Mouse (Mus musculus): Measurements from ENCODE around the gene Wwtr1. TPM values are rescaled to one million over a fixed set of nuclear protein-coding genes. Genes with fewer than 3 reads are reported as not detected.

Gene Wwtr1
- polyA plus RNA-seq, 1 experiment from 2014 or later, result 29.9 TPM

DNA sequence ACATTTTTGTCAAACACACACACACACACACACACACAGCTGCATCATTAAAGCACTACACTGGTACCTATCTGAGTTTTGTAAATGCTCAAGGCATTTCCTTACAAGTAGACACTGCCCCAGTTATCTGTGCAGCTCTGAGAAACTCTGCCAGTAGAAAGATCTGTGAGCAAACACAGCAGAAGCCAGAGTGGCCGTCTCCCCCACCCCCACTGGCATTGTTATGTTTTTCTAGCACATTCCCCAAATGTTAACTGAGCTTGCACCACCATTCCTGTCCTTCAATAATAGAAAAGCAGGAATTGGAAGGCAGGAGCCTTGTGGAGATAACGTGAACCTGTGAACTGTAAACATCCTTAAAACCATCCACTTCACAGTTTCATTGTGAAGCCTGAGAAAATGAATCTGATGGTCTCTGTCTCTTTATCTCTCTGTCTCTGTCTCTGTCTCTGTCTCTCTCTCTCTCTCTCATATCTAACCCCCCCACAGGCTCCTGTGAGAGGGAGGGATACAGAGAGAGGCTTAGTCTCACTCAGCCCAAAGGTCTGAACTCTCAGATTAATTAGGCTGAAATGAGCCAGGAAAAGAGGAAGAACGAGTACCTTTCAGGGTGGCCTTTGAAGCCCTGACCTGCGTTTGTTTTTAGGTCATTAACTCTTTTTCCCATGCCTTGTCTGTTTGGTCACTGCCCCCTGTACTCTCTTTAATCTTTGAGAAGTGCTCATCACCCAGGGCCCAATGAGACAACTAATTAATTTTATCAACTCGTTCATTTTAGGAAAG lies 146.8 kb downstream of the Wwtr1 start:
- WGBS, result 9% methylated on average over 5 of the region's 5 CpGs
- Histone ChIP-seq H3K9ac (ENCODE audit: low read length) (no peak overlapping the region), H3K4me1 (replicated peaks; ENCODE audit: control insufficient read depth, insufficient read depth, low read length) (peaks cover 5% of the 10 kb centered on the region)

DNA sequence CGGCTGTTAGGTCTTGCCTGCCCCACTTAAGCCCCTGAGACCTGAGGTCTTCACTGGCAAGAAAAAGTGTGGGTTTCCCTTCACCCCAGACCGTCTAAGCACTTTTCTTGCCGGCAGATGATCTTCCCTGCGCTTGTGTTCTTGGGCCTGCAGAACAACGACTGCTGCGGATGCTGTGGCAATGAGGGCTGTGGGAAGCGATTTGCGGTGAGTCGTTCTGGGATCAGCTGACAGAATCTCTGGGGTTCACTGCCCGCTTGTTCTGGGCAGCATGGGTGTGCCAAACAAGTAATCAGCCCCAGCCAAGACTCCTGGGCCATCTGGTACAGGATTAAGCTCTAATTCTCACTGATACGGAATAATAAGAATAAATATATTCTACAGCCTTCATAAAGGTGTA lies 149.4 kb downstream of the Wwtr1 start:
- WGBS, result 89% methylated on average over 11 of the region's 11 CpGs
- no peak overlapping the region for H3K4me3 ChIP-seq (ENCODE audit: low read length)
- peaks cover 5% of the 10 kb centered on the region for H3K4me1 ChIP-seq (replicated peaks; ENCODE audit: control insufficient read depth, insufficient read depth, low read length)
- no peaks in the 10 kb centered on the region for H3K36me3 ChIP-seq (ENCODE audit: control insufficient read depth, insufficient read depth, low read length)
- no peak overlapping the region for H3K9ac ChIP-seq (ENCODE audit: low read length)
- H3K4me2 ChIP-seq (ENCODE audit: low read depth, low read length), result no peak overlapping the region
- no peak overlapping the region for H3K27ac ChIP-seq (ENCODE audit: low read length)
- no peak for ATAC-seq (ENCODE audit: low read depth)
- no peaks in the 10 kb centered on the region for H3K9me3 ChIP-seq (ENCODE audit: control insufficient read depth, low read length)
- no peaks in the 10 kb centered on the region for H3K27me3 ChIP-seq (ENCODE audit: control insufficient read depth, insufficient read depth, low read depth, low read length)

More for the DNA sequence above, 146.8 kb downstream of the Wwtr1 start:
- H3K36me3 ChIP-seq (ENCODE audit: control insufficient read depth, insufficient read depth, low read length), result no peaks in the 10 kb centered on the region
- no peak overlapping the region for H3K4me3 ChIP-seq (ENCODE audit: low read length)
- H3K9me3 ChIP-seq (ENCODE audit: control insufficient read depth, low read length), result no peaks in the 10 kb centered on the region
- H3K27me3 ChIP-seq (ENCODE audit: control insufficient read depth, insufficient read depth, low read depth, low read length), result no peaks in the 10 kb centered on the region
- ATAC-seq (ENCODE audit: low read depth), result peak; percentile 34; the same call in 1 of the 2 replicates
- no peak overlapping the region for H3K27ac ChIP-seq (ENCODE audit: low read length)
- H3K4me2 ChIP-seq (ENCODE audit: low read depth, low read length), result no peak overlapping the region

DNA sequence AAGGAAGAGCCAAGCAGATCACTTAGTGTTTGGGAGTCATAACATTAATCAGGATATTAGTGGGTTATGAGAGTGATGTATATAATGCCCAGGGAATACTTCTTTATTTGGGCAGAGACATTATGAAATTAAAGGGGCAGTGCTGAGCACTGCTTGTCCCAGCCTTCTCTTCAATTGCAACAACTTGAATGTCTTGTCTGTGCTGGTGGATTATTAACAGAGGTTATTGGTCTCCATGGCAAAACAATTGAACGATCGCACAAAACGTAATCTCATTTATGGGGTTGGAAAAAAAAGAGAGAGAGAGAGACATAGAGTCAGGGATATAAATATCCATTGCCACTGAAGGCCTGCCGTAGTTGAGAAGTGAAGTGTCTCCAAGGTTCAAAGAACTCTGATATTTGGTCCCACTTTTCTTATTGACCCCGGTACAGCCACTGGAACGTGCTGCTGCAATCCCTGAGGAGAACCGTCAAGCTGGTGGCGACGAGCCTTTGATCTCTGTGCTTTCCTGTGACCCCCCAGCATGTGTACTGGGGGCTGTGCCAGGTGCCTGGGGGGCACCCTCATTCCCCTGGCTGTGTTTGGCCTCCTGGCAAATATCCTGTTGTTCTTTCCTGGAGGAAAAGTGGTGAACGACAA lies 150.5 kb downstream of the Wwtr1 start, which contains the start of gene Tm4sf4:
TSS of gene Tm4sf4 (plus strand) at position 226 of the 642 bp plus-strand sequence.
- peaks cover 5% of the 10 kb centered on the region for H3K4me1 ChIP-seq (replicated peaks; ENCODE audit: control insufficient read depth, insufficient read depth, low read length)
- H3K4me2 ChIP-seq (ENCODE audit: low read depth, low read length), result no peak within 1 kb of the TSS
- ATAC-seq (ENCODE audit: low read depth), result no peak

DNA sequence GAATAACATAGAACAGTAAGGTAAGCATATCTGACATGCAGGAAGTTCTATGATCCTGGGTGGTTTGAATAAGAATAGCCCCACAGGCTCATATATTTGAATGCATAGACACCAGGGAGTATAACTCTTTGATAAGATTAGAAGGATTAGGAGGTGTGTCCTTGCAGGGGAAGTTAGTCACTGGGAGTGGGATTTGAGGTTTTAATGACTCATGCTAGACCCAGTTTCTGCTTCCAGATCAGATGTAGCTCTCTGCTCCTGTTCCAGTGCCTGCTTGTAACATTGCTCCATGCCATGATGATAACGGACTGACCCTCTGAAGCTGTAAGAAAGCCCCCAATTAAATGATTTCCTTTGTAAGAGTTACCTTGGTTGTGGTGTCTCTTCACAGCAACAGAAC lies 155.1 kb downstream of the Wwtr1 start:
- no peak overlapping the region for H3K4me3 ChIP-seq (ENCODE audit: low read length)
- no peaks in the 10 kb centered on the region for H3K4me1 ChIP-seq (replicated peaks; ENCODE audit: control insufficient read depth, insufficient read depth, low read length)
- no peak for ATAC-seq (ENCODE audit: low read depth)
- H3K27ac ChIP-seq (ENCODE audit: low read length), result no peak overlapping the region
- H3K9ac ChIP-seq (ENCODE audit: low read length), result no peak overlapping the region
- WGBS, result 94% methylated on average over 1 of the region's 1 CpGs
- H3K4me2 ChIP-seq (ENCODE audit: low read depth, low read length), result no peak overlapping the region
- no peaks in the 10 kb centered on the region for H3K9me3 ChIP-seq (ENCODE audit: control insufficient read depth, low read length)
- H3K27me3 ChIP-seq (ENCODE audit: control insufficient read depth, insufficient read depth, low read depth, low read length), result no peaks in the 10 kb centered on the region
- H3K36me3 ChIP-seq (ENCODE audit: control insufficient read depth, insufficient read depth, low read length), result no peaks in the 10 kb centered on the region

More for the DNA sequence above, 150.5 kb downstream of the Wwtr1 start, which contains the start of gene Tm4sf4:
- 42% methylated on average over 10 of the region's 10 CpGs for WGBS
- H3K4me3 ChIP-seq (ENCODE audit: low read length), result no peak within 1 kb of the TSS
- H3K36me3 ChIP-seq (ENCODE audit: control insufficient read depth, insufficient read depth, low read length), result no peaks in the 10 kb centered on the region
- no peaks in the 10 kb centered on the region for H3K9me3 ChIP-seq (ENCODE audit: control insufficient read depth, low read length)
- H3K27me3 ChIP-seq (ENCODE audit: control insufficient read depth, insufficient read depth, low read depth, low read length), result no peaks in the 10 kb centered on the region
- no peak within 1 kb of the TSS for H3K27ac ChIP-seq (ENCODE audit: low read length)
- H3K9ac ChIP-seq (ENCODE audit: low read length), result no peak within 1 kb of the TSS

DNA sequence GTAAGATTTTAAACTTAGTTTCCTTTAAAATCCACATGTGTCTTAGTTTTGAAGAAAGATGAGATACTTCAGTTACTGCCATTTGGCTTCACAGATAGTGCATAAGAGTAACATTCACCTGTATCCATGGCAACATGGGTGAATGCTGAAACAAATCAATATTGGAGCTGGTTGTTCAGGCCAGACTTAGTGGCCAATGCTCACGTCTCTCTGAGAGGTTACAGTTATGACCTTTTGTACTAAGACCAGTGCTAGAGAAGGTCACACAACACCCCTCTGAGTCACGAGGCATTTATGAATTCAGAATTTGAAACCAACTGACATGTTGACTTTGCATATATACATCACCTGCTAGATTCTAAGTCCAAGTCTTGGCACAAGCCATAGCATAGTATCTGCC lies 155.5 kb downstream of the Wwtr1 start:
- no peaks in the 10 kb centered on the region for H3K9me3 ChIP-seq (ENCODE audit: control insufficient read depth, low read length)
- H3K36me3 ChIP-seq (ENCODE audit: control insufficient read depth, insufficient read depth, low read length), result no peaks in the 10 kb centered on the region
- no peak overlapping the region for H3K9ac ChIP-seq (ENCODE audit: low read length)
- H3K4me1 ChIP-seq (replicated peaks; ENCODE audit: control insufficient read depth, insufficient read depth, low read length), result no peaks in the 10 kb centered on the region
- WGBS, result 51% methylated on average over 2 of the region's 2 CpGs
- H3K27ac ChIP-seq (ENCODE audit: low read length), result no peak overlapping the region
- no peak for ATAC-seq (ENCODE audit: low read depth)
- no peak overlapping the region for H3K4me2 ChIP-seq (ENCODE audit: low read depth, low read length)
- H3K4me3 ChIP-seq (ENCODE audit: low read length), result no peak overlapping the region
- H3K27me3 ChIP-seq (ENCODE audit: control insufficient read depth, insufficient read depth, low read depth, low read length), result no peaks in the 10 kb centered on the region

DNA sequence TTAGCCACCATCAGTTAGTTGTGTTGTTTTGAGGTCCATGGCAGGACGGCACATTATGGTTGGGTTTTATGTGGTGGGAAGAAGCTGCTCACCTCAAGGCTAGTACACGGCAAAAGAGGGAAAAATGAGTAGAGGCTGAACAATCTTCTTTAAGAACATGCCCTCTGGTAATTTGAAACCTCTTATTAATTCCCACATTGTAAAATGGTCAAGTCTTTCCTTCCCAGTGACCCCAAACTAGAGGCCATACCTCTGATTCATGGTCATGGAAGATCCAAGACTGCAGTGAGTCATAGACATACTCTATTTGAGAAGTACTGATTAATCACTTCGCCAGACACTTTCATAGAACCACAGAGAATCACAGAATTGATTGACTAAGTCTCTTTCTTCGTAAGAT lies 164.2 kb downstream of the Wwtr1 start:
- H3K36me3 ChIP-seq (ENCODE audit: control insufficient read depth, insufficient read depth, low read length), result no peaks in the 10 kb centered on the region
- no peak overlapping the region for H3K4me2 ChIP-seq (ENCODE audit: low read depth, low read length)
- ATAC-seq (ENCODE audit: low read depth), result no peak
- 81% methylated on average over 4 of the region's 4 CpGs for WGBS
- H3K4me3 ChIP-seq (ENCODE audit: low read length), result no peak overlapping the region
- H3K27me3 ChIP-seq (ENCODE audit: control insufficient read depth, insufficient read depth, low read depth, low read length), result no peaks in the 10 kb centered on the region
- no peaks in the 10 kb centered on the region for H3K4me1 ChIP-seq (replicated peaks; ENCODE audit: control insufficient read depth, insufficient read depth, low read length)
- H3K9me3 ChIP-seq (ENCODE audit: control insufficient read depth, low read length), result no peaks in the 10 kb centered on the region
- H3K27ac ChIP-seq (ENCODE audit: low read length), result no peak overlapping the region
- H3K9ac ChIP-seq (ENCODE audit: low read length), result no peak overlapping the region

Small RNAs within 50 kb of the gene (microRNA-seq; reads per million reads assigned to microRNA genes)
- gene Mir6377, result not detected

Other genes starting within 250 kb of the Wwtr1 start
- gene Tm4sf4, start 150.6 kb downstream of the Wwtr1 start, polyA plus RNA-seq (2015; fragmentation: Nextera tagmentation; extraction: Ambion mirVana), result 0.49 and 1.3 TPM in 2 replicates
- gene Commd2, start 75.8 kb upstream of the Wwtr1 start, polyA plus RNA-seq (2015; fragmentation: Nextera tagmentation; extraction: Ambion mirVana), result 91.1 and 96.8 TPM in 2 replicates
- 0.19 and 0.30 TPM in 2 replicates for gene Ankub1, start 116.9 kb upstream of the Wwtr1 start, polyA plus RNA-seq (2015; fragmentation: Nextera tagmentation; extraction: Ambion mirVana)
- 98.8 and 111 TPM in 2 replicates for gene Rnf13, start 160.2 kb upstream of the Wwtr1 start, polyA plus RNA-seq (2015; fragmentation: Nextera tagmentation; extraction: Ambion mirVana)

All from lung, embryonic 16.5 days (tissue).